Mouse (Mus musculus) olfactory bulb, adult 2 months (tissue): ENCODE data around the gene Gpatch8.

ENCODE experiments used
- CTCF ChIP-seq: fragments of 200-500 bp; IDR thresholded peaks from 2 replicates; pipeline ENCODE4 v1.5.1; 2012; ENCODE audit warnings: low read depth, mild to moderate bottlenecking, low read length, moderate library complexity; ENCODE audit not compliant: insufficient read depth
- POLR2A ChIP-seq: fragments of 200-500 bp; IDR thresholded peaks from 2 replicates; pipeline ENCODE4 v1.6.1; 2012; ENCODE audit warnings: mild to moderate bottlenecking, low read depth, low read length, moderate library complexity; ENCODE audit not compliant: insufficient read depth

DNA sequence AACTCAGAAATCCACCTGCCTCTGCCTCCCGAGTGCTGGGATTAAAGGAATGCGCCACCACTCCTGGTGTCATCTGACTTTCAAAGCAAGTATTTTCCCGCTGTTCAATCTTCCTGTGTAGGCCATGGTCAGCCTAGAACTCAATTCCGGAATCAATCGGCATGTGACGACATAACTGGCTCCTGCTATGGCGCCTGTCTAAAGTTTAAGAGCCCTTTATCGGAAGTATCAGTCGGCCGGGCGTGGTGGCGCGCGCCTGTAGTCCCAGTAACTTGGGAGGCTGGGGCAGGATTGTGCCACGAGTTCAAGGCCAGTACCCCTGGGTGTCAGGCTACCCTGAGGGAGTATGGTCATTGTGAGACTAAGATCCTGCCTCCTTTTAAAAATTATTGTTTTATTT, 11.5 kb upstream of the Gpatch8 start:
- TF ChIP-seq CTCF: no peak
- TF ChIP-seq POLR2A: no peak
